Mouse (Mus musculus) neural tube, embryonic 15.5 days (tissue): ENCODE results near the gene Tpbpb. TPM values are rescaled to one million over a fixed set of nuclear protein-coding genes. Genes with fewer than 3 reads are reported as not detected.
"Not testable (repeated sequence)": the region's sequence is repeated elsewhere in the genome, so short reads cannot be mapped to it uniquely, and the experiment has no call there.

Experiments used
- ATAC-seq: fragments of 200-750 bp; cut with Nextera tagmentation; 2 replicates; pipeline ENCODE4 v1.8.0; 2017; ENCODE audit warnings: mild to moderate bottlenecking, moderate TSS enrichment, moderate library complexity; ENCODE audit not compliant: low FRiP score
- H3K27ac ChIP-seq: fragments of 300-500 bp; sonication (generic); replicated peaks from 2 replicates; pipeline ENCODE4 v1.5.1; 2015; ENCODE audit warnings: mild to moderate bottlenecking, inconsistent platforms
- H3K27me3 ChIP-seq: fragments of 300-500 bp; sonication (generic); replicated peaks from 2 replicates; pipeline ENCODE4 v1.6.1; 2015; ENCODE audit warnings: inconsistent platforms
- H3K36me3 ChIP-seq: fragments of 300-500 bp; sonication (generic); 2 replicates; pipeline ENCODE4 v1.6.1; 2015; ENCODE audit warnings: inconsistent platforms
- H3K4me1 ChIP-seq: fragments of 300-500 bp; sonication (generic); 2 replicates; pipeline ENCODE4 v1.6.1; 2015; ENCODE audit warnings: inconsistent platforms
- H3K4me2 ChIP-seq: fragments of 300-500 bp; sonication (generic); 2 replicates; pipeline ENCODE4 v1.6.1; 2015; ENCODE audit warnings: inconsistent platforms, mild to moderate bottlenecking, moderate library complexity
- H3K4me3 ChIP-seq: fragments of 300-500 bp; sonication (generic); replicated peaks from 2 replicates; pipeline ENCODE4 v1.5.1; 2015; ENCODE audit warnings: mild to moderate bottlenecking, inconsistent platforms
- H3K9ac ChIP-seq: fragments of 300-500 bp; sonication (generic); replicated peaks from 2 replicates; pipeline ENCODE4 v1.6.1; 2015; ENCODE audit warnings: mild to moderate bottlenecking, inconsistent platforms
- H3K9me3 ChIP-seq: fragments of 300-500 bp; sonication (generic); replicated peaks from 2 replicates; pipeline ENCODE4 v1.6.1; 2016; ENCODE audit warnings: inconsistent platforms
- WGBS: fragments of 180-500 bp; shearing (Covaris S2); methylation state at CpG from one replicate; pipeline ENCODE4 v1.1.7; 2015; ENCODE audit warnings: mixed read lengths; 5-methylcytosine and 5-hydroxymethylcytosine counted together
- polyA plus RNA-seq: library from polyadenylated mRNA; unstranded; fragments of >200 nt; fragmentation: Nextera tagmentation; extraction: Ambion mirVana; gene quantifications from 2 replicates; pipeline ENCODE4 v1.2.1, GENCODE M21; 2015

Gene Tpbpb
- not detected in 2 replicates for polyA plus RNA-seq

DNA sequence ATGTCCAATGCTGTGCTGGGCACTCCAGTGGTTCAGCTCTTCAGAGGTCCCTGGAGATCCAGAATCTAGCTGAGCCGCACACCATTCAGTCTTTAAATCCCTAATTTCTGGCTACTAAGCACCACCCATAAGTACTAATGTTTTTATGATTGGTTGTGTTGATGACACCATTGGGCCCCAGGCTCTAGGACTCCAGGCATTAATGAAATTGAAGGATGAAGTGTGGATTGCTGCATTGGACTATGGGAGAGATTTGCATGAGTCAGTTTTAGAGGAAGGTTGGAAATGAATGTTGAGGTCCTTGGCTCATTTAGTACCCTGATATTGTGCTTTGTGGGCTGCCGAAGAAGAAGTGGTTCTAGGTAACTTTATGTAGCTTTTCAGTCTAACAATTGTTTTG is at the start of gene Tpbpb:
Gene Tpbpb, minus strand, starts transcription at position 101 of the 400 bp plus-strand sequence.
- whole genome bisulfite sequencing = 93% methylated on average over 2 of the region's 2 CpGs

DNA sequence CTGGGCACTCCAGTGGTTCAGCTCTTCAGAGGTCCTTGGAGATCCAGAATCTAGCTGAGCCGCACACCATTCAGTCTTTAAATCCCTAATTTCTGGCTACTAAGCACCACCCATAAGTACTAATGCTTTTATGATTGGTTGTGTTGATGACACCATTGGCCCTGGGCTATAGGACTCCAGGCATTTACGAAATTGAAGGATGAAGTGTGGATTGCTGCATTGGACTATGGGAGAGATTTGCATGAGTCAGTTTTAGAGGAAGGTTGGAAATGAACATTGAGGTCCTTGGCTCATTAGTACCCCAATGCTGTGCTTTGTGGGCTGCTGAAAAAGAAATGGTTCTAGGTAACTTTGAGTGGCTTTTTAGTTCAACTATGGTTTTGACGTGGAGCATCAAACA is 37.2 kb upstream of the Tpbpb start, which contains the start of gene Tpbpa:
Gene Tpbpa, minus strand, starts transcription at position 101 of the 400 bp plus-strand sequence.
- H3K4me3 ChIP-seq, H3K27me3 ChIP-seq, H3K9ac ChIP-seq, H3K27ac ChIP-seq, H3K36me3 ChIP-seq, H3K4me2 ChIP-seq, H3K4me1 ChIP-seq, ATAC-seq: not testable (repeated sequence)
- H3K9me3 ChIP-seq = peaks cover 11% of the 10 kb centered on the region; the same call in 1 of the 2 replicates
- 78% methylated on average over 3 of the region's 3 CpGs for WGBS

More for the DNA sequence above, at the start of gene Tpbpb:
- H3K27ac ChIP-seq, H3K9ac ChIP-seq, H3K27me3 ChIP-seq, ATAC-seq, H3K4me1 ChIP-seq, H3K4me2 ChIP-seq, H3K36me3 ChIP-seq, H3K4me3 ChIP-seq, H3K9me3 ChIP-seq: not testable (repeated sequence)

DNA sequence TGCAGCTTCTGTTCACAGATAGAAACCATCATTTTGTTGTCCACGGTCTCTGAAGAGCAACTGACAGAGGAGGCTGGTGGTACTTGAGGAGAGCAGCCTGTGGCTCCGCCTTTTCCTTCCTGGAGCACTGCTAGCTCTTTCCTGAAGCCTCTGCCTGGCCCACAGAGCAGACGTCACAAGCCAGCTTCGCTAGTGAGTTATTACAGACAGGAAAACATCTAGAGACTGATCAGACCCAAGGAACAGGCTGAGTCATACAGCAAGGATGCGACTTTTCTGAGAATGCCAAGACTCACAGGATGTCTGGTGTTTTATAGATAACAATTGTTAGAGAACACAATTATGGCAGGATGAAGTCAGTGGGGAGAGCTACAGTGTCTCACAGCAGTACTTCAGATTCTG is 31.8 kb upstream of the Tpbpb start, which contains the start of the genes Gm49391 and Ctla2a:
Gene Gm49391, minus strand, starts transcription at position 72 of the 402 bp plus-strand sequence.
Gene Ctla2a, minus strand, starts transcription at position 126 of the 402 bp plus-strand sequence.
- Histone ChIP-seq H3K36me3 (no peaks in the 10 kb centered on the region), H3K27ac (no peak within 1 kb of the TSS), H3K9ac (no peak within 1 kb of the TSS), H3K4me2 (no peak within 1 kb of the TSS), H3K4me3 (no peak within 1 kb of the TSS), H3K9me3 (no peaks in the 10 kb centered on the region), H3K27me3 (no peaks in the 10 kb centered on the region), H3K4me1 (no peaks in the 10 kb centered on the region)
- 70% methylated on average over 5 of the region's 5 CpGs for WGBS
- ATAC-seq = no peak

DNA sequence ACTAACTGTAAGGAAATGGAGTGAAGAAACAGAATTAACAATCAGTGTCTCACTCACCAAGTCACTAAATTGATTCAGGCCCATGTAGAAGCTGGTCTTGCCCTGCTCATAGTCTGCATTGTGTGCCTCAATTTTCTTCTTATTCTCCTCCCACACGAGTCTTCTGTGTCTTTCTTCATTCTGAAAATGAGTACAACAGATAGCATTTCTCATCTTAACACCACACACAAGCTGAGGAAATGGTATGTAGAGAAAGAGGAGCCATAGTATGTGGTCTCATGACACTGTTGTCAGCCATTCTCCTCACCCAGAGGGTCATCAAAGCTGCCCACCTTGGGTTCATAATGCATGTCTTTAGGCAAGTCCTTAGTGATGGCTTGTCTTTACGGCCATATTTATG is 30.8 kb upstream of the Tpbpb start, which contains the start of gene Gm49393:
Gene Gm49393, minus strand, starts transcription at position 101 of the 400 bp plus-strand sequence.
- H3K9me3 ChIP-seq, H3K4me3 ChIP-seq, H3K4me2 ChIP-seq, ATAC-seq, H3K36me3 ChIP-seq, H3K4me1 ChIP-seq, H3K27me3 ChIP-seq, H3K9ac ChIP-seq, H3K27ac ChIP-seq: not testable (repeated sequence)
- WGBS = 71% methylated on average over 2 of the region's 2 CpGs

DNA sequence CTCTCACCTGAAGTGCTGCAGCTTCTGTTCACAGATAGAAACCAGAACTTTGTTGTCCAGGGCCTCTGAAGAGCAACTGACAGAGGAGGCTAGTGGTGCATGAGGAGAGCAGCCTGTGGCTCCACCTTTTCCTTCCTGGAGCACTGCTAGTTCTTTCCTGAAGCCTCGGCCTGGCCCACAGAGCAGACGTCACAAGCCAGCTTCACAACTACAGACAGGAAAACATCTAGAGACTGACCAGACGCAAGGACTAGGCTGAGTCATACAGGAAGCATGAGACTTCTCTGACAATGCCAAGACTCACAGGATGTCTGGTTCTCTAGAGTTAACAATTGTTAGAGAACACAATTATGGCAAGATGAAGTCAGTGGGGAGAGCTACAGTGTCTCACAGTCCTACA is 7.4 kb downstream of the Tpbpb start, which contains the start of gene Ctla2b:
Gene Ctla2b, minus strand, starts transcription at position 120 of the 400 bp plus-strand sequence.
- no peak for ATAC-seq
- H3K4me3 ChIP-seq = no peak within 1 kb of the TSS
- WGBS = 86% methylated on average over 3 of the region's 3 CpGs
- H3K4me1 ChIP-seq = no peaks in the 10 kb centered on the region
- no peak within 1 kb of the TSS for H3K27ac ChIP-seq
- no peak within 1 kb of the TSS for H3K4me2 ChIP-seq
- H3K27me3 ChIP-seq = no peaks in the 10 kb centered on the region
- no peaks in the 10 kb centered on the region for H3K36me3 ChIP-seq
- H3K9me3 ChIP-seq = no peaks in the 10 kb centered on the region
- H3K9ac ChIP-seq = no peak within 1 kb of the TSS

DNA sequence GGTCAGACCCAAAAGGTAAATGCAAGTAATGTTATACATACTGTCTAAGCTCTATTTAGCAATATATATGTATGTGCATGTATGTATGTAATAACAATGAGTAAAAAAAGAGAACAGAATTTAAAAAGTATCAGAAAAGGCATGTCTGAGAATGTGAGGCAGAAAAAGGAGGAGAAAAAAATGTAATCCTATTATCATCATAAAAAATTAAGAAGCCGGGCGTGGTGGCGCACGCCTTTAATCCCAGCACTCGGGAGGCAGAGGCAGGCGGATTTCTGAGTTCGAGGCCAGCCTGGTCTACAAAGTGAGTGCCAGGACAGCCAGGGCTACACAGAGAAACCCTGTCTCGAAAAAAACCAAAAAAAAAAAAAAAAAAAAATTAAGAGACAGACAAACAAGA is 7.9 kb downstream of the Tpbpb start, which contains the start of gene Gm49392:
Gene Gm49392, minus strand, starts transcription at position 101 of the 400 bp plus-strand sequence.
- H3K4me3 ChIP-seq, H3K9ac ChIP-seq, H3K27me3 ChIP-seq, H3K36me3 ChIP-seq, H3K27ac ChIP-seq, ATAC-seq, H3K4me1 ChIP-seq, H3K4me2 ChIP-seq, H3K9me3 ChIP-seq: not testable (repeated sequence)
- 96% methylated on average over 7 of the region's 8 CpGs for WGBS

DNA sequence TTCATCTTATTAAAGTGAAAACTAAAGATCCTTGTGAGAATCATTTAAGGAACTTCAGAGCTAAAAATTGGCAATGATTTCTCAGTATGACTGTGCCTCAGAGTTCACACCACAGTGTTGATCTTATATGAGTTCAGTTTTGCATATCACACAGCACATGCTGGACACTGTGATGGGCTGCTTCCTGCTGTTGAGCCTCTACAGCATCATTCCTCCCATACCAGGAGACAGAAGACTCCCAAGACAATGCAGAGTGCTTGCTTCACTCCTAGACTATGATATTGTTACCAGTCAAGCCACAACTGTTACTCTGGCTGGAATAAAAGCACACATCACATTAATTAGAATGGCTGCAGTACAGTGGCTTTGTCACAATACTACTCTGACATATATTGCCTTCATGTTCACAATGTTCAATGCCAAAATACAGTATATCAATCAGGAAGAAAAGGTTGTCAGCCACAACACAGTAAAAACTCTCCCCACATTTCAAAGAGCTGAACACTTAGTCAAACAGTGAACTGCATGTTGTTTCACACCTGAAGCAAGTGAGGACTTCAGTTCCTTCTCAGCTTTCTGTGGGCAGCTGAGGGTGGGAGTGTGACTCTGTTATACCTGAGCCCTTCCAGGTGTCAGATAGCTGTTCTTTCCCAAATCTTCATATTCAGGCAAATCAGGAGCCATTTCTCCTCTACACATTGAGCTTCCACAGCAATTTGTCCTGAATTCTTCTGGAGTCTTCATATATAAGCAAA is 9.1 kb downstream of the Tpbpb start:
- H3K27me3 ChIP-seq = no peaks in the 10 kb centered on the region
- H3K36me3 ChIP-seq = no peaks in the 10 kb centered on the region
- no peak overlapping the region for H3K4me2 ChIP-seq
- H3K4me3 ChIP-seq = no peak overlapping the region
- H3K4me1 ChIP-seq = no peaks in the 10 kb centered on the region
- ATAC-seq = no peak
- no peaks in the 10 kb centered on the region for H3K9me3 ChIP-seq
- H3K27ac ChIP-seq = no peak overlapping the region
- no peak overlapping the region for H3K9ac ChIP-seq

DNA sequence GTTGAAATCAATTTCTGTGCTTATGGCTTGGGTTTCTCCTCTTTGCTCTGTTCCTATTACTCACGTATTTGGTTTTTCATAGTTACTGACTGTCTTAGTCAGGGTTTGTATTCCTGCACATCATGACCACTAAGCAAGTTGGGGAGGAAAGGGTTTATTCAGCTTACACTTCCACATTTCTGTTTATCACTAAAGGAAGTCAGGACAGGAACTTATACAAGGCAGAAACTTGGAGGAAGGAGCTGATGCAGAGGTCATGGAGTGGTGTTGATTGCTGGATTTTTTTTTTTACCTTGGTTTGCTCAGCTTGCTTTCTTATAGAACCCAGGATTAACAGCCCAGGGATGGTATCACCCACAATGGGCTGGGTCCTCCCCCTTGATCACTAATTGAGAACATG is 12.4 kb downstream of the Tpbpb start:
- Histone ChIP-seq H3K4me2 (no peak overlapping the region), H3K36me3 (no peaks in the 10 kb centered on the region), H3K9me3 (no peaks in the 10 kb centered on the region), H3K4me1 (no peaks in the 10 kb centered on the region), H3K9ac (no peak overlapping the region), H3K4me3 (no peak overlapping the region), H3K27me3 (no peaks in the 10 kb centered on the region), H3K27ac (no peak overlapping the region)
- WGBS = 96% methylated on average over 1 of the region's 1 CpGs
- no peak for ATAC-seq

DNA sequence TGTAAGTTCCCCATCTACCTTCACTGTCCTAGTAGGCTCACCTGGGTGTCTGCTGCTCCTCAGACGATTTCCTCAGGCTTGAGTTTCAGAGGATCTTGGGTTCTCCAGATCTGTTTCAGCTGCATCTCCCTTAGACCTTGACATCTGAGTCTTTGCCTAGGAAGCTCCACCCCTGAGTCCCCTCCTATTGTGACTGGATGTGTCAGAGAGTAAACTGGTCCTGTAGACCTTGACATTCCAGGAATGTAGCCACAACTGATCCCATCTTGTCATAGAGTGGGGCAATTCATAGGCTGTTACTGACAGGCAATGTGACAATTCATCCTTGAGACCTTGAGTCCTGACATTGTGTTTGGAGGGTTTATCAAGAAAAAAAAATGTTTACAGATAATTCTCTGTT is 40.4 kb downstream of the Tpbpb start, which contains the start of gene 4930486L24Rik:
Gene 4930486L24Rik, minus strand, starts transcription at position 195 of the 400 bp plus-strand sequence.
- H3K27ac ChIP-seq = no peak within 1 kb of the TSS
- no peak within 1 kb of the TSS for H3K4me2 ChIP-seq
- no peaks in the 10 kb centered on the region for H3K27me3 ChIP-seq
- H3K36me3 ChIP-seq = no peaks in the 10 kb centered on the region
- H3K9me3 ChIP-seq = no peaks in the 10 kb centered on the region
- no peaks in the 10 kb centered on the region for H3K4me1 ChIP-seq
- WGBS = 70% methylated on average over 1 of the region's 1 CpGs
- H3K4me3 ChIP-seq = no peak within 1 kb of the TSS
- H3K9ac ChIP-seq = no peak within 1 kb of the TSS
- no peak for ATAC-seq

Other genes starting within 250 kb of the Tpbpb start
- not detected in 2 replicates for gene BC051665, start 118.5 kb downstream of the Tpbpb start, polyA plus RNA-seq
- gene Ctsll3, start 102.0 kb downstream of the Tpbpb start, polyA plus RNA-seq = not detected in 2 replicates
- gene 4930486L24Rik, start 40.4 kb downstream of the Tpbpb start, polyA plus RNA-seq = not detected in 2 replicates
- gene Gm49392, start 8.0 kb downstream of the Tpbpb start, polyA plus RNA-seq = 0.32 TPM in 1 of 2 replicates, not detected in the other
- gene Ctla2b, start 7.4 kb downstream of the Tpbpb start, polyA plus RNA-seq = 1.2 and 1.8 TPM in 2 replicates
- not detected in 2 replicates for gene Gm49393, start 30.7 kb upstream of the Tpbpb start, polyA plus RNA-seq
- gene Gm49391, start 31.7 kb upstream of the Tpbpb start, polyA plus RNA-seq = 0.23 and 1.7 TPM in 2 replicates
- gene Ctla2a, start 31.7 kb upstream of the Tpbpb start, polyA plus RNA-seq = 16.3 and 27.7 TPM in 2 replicates
- not detected in 2 replicates for gene Tpbpa, start 37.1 kb upstream of the Tpbpb start, polyA plus RNA-seq
- gene Ctsj, start 101.1 kb upstream of the Tpbpb start, polyA plus RNA-seq = not detected in 2 replicates
- not detected in 2 replicates for gene Ctsq, start 135.8 kb upstream of the Tpbpb start, polyA plus RNA-seq